Mouse (Mus musculus) retina, adult 2 months (tissue): ENCODE measurements around the gene Nop53.

Source experiments
- DNase-seq: peaks from one replicate; pipeline ENCODE4 v3.0.0-alpha.2; 2012; ENCODE audit warnings: low read depth, low spot score

Gene Nop53

DNA sequence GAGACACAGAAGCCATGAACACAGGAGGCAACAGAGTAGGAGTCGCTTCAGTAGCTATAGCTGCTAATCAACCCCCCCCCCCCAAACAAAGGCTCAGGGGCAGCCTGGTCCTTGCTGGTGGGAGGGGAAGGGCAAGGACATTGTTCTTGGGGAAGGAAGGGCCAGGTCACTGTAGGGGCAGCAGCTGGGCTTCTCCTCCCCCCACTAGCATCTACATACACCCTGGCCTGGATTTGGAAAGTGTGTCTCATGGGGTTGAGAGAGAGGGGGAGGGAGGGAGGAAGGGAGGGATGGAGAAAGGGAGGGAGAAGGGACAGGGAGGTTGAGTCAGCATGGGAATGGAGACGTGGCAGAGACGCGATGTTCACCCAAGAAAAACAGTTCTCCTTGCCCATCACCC, 14.8 kb upstream of the Nop53 start:
- no peak for DNase-seq

DNA sequence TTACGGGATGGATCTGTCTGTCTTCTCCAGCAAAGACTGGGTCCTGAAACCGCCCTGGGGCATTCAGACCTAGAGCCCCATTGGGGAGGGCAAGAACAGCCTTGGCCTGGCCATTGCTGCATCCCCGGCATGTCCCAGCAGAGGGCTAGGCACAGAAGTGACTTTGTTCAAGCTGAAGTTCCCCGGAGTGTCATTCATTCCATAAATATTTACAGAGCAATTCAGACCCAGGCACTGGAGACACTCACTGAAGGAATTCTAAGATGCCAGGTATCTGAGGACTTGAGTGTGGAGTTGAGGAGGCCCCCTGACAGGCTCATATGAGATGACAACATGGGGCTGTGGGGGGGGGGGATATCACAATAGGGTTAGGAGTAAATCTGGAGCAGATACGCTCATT, 10.3 kb upstream of the Nop53 start:
- DNase-seq = no peak

DNA sequence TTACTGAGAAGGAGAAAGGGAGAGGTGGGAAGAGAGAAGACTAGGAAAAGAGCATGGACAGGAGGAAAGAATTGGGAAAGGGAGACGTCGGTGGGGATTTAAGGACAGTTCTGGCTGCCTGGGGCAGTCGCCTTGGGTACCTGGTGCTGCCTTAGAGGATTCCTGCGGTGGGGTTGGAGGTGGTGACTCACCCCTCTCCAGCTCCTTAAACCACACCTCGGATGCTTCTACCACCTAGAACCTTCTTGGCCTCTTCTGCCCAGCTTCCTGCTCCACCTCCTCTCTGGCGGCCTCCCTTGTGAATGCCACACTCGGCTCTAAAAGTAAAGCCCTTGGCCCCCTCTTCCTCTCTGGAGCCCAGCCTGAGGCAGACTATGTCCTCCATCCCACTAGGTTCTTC, 9.6 kb upstream of the Nop53 start:
- DNase-seq = no peak

DNA sequence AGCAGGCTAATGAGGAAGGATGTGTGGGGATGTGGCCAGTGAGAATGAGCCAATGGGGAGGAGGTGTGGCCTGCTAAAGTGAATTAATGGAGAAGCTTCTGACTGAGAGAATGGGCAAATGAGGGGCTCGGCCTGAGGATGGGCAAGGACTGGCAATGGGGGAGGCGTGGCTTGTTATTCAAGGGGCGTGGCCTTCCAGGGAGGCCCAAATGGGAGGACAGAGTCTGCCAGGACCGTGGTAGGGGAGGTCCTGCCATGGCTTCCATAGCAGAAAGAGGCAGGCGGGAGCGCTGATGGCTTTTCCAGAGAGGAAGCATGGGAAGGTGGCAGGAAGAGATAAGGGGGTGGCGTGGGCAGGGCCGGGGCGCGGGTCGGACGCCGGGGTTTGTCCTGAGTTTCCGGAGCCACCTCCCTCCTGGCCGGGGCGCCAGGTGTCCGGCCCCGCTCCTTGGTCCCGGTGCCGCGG, 9.1 kb upstream of the Nop53 start:
- no peak for DNase-seq

- no peak for DNase-seq
Observed at GRCm38 (mm10) chr7:15954436-15954835, 8.6 kb upstream of the Nop53 start.

- DNase-seq = no peak
Observed at GRCm38 (mm10) chr7:15953307-15954074, 7.6 kb upstream of the Nop53 start.

- DNase-seq = no peak
Observed at GRCm38 (mm10) chr7:15952416-15952815, 6.5 kb upstream of the Nop53 start.

DNA sequence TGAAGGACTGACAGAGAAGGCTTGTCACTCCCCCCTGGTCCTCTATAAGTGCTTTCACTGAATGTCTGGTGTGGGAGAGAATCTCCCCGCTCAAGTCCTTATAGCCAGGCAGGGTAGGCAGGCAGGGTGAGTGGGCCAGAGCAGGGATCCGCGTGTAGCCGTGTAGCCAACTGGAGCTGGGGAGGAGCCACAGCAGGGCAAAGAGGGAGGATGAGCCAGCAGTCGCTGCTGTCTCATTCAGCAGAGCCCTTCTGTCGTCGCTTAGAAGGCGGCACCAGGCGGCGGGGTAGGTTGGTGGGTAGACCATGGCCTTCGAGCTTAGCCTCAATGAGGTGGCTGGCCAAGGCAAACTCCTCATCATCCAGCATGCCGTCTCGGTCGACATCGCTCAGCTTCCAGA, 4.1 kb upstream of the Nop53 start:
- DNase-seq = no peak

GRCm38 (mm10) chr7:15949216-15949790, 3.4 kb upstream of the Nop53 start:
- no peak for DNase-seq

GRCm38 (mm10) chr7:15948381-15948941, 2.6 kb upstream of the Nop53 start:
- peak; percentile 36 for DNase-seq

DNA sequence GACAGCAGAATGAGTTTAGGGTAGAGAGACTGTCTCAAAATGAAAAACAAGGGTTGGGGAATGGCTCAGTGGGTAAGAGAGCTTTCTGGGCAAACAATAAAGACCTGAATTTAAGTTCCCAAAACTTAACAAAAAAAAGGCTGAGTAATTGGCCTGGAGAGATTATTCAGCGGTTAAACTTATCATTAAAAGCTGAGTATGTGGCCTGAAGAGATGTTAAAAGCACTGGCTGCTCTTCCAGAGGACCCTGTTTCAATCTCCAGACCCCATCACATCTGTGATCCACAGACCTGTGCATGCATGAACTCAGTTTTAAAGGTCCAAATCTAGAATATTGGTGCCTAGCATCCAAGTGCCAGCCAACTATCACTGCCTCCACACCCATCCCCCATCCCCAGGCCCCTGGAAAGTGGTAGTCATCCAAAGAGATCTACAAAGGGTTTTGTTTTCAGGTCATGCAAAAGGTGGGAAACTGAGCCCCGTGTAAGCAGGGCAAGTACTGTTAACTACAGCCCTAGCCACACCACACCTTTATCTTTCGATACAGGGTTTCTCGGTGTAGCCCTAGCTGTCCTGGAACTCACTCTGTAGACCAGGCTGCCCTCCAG, 1.9 kb upstream of the Nop53 start:
- no peak for DNase-seq

GRCm38 (mm10) chr7:15945211-15945610, 663 bp downstream of the Nop53 start:
- DNase-seq = no peak

DNA sequence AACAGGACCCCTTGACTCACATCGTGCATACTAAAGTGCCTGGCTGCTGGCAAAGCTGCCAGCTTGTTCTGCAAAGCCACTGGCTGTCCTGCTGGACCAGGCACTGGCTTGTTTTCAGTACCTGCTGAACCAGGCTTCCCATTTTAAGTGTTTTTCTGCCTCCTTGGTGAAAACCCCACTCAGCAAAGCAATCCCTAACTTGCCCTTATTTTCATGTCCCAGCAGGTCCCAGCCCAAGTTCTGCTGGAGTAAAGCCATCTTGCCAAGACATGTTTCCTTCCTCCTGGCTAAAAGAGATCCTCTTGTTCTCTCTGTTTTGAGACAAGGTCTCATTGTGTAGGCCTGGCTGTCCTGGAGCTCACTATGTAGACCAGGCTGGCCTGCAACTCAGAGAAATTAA, 1.6 kb downstream of the Nop53 start:
- DNase-seq = no peak

GRCm38 (mm10) chr7:15938621-15939020, 7.3 kb downstream of the Nop53 start:
- DNase-seq = no peak

GRCm38 (mm10) chr7:15937491-15937890, 8.4 kb downstream of the Nop53 start:
- no peak for DNase-seq

DNA sequence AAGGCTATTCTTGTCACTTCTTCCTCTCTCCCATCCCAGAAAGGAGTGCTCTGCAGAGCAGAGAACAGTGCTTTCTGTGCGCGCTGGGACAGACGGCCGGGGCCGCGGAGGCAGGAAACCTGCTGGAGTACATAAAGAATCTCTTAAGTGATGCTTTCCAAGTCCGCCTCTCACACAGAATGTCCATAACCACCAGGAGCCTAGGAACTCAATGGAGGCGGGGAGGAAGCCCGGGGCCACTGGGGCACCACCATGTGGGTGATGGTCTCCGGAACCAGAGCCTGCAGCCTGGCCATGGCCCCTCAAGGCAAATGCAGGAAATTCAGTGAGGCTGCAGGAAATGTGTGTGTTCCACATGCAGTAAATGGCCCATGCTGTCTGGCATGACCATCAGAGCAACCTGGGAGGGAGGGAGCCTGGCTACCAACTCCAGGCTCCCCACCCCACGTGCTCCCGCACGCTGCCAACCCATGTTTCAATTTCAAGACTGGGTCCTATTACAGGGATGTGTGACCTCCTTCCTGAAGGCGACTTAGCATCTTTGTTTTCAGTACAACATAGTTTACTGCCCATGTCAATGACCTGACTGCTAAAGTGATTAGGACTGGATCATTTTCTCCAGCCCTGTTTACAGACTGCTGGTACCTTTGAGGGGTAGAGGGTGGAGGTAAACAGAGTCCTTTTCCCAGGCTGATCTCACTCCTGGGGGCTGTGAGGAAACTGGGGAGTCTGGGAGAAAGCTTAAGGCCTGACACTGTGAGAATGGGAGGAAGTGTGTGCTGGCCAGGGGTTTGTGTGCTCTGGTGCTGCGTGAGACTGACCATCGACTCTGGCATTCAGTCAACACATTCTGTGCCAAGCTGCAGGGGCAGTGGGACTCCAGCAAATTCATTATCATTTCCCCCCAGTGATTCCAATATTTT, 12.2 kb downstream of the Nop53 start:
- DNase-seq = no peak

DNA sequence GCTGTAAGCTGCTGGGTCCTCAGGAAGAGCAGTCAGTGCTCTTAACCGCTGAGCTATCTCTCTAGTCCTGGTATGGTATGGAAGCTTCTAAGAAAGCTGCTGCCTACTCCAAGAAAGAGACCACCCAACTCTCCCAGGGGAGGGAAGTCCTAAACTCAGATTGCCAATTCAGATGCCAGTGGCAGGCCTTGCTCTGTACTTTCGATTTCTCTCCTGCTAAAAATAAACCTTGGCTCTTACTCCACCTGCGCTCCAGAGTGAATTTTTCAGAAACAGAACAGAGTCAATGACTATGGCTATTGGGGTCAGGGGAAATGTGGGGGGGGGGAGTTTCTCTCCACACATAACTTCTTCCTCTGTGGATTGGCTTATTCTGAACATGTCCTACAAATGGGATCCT, 14.2 kb downstream of the Nop53 start:
- no peak for DNase-seq

GRCm38 (mm10) chr7:15930543-15930942, 15.3 kb downstream of the Nop53 start:
- DNase-seq = no peak

DNA sequence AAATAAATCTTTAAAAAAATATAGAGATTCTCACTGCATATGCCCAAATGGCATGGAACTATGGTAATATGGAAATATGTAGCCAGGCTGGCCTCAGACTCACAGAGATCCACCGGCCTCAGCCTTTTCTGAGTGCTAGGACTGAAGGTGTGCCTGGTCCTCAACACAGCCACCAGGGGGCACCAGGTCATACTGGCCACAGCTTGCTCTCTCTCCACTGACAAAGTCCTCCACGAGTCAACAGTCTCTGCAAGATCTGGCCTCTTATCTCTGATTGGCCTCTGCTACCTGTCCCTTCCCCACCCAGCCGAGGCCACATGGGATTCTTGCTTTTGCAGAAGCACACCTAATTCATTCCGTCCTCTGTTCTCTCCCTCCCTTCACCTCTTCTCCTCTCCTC, 16.0 kb downstream of the Nop53 start:
- no peak for DNase-seq

DNA sequence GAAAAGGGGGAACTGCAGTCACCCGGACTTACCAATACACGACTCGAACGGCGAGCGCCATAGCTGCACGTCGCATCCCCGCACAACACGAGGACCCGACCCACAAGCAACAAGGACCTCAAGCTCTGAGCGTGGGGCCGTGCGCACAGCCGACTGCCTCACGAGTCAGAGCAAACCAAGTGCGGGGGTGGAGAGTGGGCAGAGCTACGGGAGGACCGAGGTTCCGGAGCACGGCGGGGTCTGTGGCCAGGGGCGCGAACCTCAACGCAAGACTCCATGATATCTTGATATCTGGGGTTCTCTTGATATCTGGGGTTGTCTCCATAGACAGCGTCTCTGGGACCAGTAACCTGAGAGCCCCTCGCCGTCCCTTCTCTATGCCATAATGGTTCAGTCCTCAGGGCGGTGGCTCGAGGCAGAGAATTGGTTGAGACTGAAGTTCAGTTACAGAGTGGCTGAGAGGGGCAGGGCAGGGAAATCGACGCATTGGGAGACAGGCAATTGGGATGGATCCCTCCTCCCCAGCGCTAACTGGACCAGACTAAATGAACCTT, 23.6 kb downstream of the Nop53 start, which contains the start of gene Selenow:
Selenow (minus strand) TSS at position 183 of the 554 bp plus-strand sequence.
- DNase-seq = peak; percentile 90

DNA sequence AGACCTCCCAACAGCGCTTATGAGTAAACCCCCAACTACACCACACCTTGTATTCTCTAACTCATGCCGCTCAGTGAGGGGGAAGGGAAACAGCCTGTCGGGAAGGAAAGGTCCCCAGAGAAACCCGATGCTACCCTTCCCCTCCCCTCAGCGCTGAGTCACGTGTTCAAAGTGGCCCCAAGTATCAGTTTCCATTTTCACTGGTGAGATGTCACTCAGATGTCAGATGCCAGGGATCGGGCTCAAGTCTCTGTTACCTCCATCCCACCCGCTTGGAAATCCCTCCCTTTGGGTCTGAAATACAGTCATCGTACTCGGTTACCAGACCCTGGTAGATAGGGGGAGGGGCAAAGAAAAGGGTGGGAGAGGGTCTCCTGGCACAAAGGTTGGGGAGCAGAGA, 24.1 kb downstream of the Nop53 start:
- DNase-seq = no peak
